Mouse (Mus musculus): ENCODE measurements around the gene Gm13279.
"Not testable (repeated sequence)": the region's sequence is repeated elsewhere in the genome, so short reads cannot be mapped to it uniquely, and the experiment has no call there.

Gm13279 gene

DNA sequence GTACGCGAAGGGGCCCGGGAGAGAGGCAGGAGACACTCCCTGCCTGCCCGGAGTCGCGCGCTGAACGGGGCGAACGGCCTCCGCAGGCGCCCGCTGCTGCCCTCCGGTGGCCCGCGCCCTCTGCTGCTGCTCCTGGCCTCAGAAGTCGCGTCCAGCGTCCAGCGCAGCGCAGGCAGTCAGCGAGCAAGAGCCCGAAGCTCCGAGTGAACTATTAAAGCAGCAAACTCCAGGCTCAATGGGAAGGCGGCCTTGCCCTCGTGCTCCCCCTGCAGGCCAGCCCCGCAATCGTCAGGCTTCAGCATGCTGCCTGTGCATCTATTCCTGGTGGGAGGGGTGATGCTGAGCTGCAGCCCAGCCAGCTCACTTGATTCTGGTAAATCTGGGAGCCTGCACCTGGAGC, at the start of gene Gm13279:
Gm13279 (plus strand) TSS at position 301 of the 400 bp plus-strand sequence.
- not testable (repeated sequence) for DNase-seq (ENCODE audit: low read depth, low spot score)

GRCm38 (mm10) chr4:88749926-88750325, 47.3 kb upstream of the Gm13279 start:
- DNase-seq (ENCODE audit: low read depth, low spot score) = no peak

DNA sequence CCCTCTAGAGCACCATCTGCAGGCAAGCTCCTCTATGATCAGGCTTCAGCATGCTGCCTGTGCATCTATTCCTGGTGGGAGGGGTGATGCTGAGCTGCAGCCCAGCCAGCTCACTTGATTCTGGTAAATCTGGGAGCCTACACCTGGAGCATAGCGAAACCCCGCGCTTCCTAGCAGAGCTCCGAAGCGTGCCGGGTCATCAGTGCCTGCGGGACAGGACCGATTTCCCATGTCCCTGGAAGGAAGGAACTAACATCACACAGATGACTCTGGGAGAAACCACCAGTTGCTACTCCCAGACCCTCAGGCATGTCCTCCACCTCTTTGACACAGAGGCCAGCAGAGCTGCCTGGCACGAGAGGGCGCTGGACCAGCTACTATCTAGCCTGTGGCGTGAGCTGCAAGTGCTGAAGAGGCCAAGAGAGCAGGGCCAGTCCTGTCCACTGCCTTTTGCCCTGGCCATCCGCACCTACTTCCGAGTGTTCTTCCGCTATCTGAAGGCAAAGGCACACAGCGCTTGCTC, 42.3 kb upstream of the Gm13279 start, which contains the start of gene Gm13271:
Gm13271 (plus strand) TSS at position 51 of the 523 bp plus-strand sequence.
- DNase-seq (ENCODE audit: low read depth, low spot score) = not testable (repeated sequence)

DNA sequence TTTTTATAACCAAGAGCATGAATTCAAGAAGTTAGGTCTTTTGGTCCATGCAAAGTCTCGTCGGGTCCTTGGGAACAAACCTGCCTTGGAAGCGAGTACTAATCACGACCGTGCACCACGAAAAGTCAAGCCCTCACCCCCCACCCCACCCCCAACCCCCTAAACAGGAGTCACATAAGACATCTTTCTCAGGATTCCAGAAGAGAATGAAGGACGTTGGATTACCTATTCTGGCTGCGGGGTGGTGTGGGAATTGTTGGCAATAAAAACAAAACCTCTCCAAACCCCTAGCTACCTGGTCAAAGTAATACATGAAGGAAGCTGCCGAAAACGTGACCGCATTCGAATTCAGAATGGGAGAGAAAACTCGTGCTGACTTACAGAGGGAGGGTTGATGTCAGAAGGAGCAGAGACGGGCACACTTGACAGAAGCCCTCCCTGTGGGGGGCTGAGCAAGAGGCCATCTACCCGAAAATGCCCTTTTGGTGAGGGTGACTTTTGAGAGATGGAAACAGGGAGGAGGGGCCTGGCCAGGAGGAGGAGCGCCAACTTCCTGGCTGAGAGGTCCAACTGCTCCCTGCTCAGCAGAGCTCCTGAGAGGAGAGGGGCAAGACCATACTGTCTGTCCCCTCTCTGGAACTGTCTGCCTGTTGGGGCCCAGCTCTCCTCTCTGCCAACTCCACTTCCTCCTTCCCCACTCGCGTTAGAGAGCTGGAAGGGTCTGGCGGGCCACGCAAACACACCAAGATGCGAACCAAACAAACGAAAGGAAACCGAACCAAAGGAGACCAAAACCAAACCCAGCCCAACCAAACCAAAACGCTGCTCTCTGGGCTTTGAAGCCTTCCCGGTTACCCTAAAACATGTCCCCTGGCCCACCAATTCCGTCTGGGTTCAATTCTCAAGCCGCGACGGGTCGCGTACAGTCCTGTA, 40.4 kb upstream of the Gm13279 start:
- DNase-seq (ENCODE audit: low read depth, low spot score) = peak; percentile 72

GRCm38 (mm10) chr4:88757628-88758031, 39.6 kb upstream of the Gm13279 start:
- DNase-seq (ENCODE audit: low read depth, low spot score) = peak; percentile 93

DNA sequence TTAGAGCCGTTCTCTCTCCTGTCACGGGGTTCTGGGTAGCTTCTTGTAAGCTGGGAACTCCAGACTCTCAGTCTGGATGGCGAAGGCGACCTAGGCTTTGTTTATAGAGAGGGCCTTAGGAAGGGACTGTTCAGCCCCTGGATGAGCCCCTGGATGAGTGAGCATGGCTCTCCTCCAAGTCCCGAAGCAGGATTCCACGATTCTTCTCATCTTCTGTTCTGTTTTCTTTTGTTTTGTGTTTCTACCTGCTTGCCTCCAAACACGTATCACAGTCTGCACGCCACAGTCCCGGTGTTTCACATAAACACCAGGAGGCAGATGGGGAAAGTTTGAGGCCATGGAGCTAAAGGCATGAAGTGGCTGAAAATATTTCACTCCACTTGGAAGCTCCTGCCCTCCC, 38.4 kb upstream of the Gm13279 start:
- not testable (repeated sequence) for DNase-seq (ENCODE audit: low read depth, low spot score)

DNA sequence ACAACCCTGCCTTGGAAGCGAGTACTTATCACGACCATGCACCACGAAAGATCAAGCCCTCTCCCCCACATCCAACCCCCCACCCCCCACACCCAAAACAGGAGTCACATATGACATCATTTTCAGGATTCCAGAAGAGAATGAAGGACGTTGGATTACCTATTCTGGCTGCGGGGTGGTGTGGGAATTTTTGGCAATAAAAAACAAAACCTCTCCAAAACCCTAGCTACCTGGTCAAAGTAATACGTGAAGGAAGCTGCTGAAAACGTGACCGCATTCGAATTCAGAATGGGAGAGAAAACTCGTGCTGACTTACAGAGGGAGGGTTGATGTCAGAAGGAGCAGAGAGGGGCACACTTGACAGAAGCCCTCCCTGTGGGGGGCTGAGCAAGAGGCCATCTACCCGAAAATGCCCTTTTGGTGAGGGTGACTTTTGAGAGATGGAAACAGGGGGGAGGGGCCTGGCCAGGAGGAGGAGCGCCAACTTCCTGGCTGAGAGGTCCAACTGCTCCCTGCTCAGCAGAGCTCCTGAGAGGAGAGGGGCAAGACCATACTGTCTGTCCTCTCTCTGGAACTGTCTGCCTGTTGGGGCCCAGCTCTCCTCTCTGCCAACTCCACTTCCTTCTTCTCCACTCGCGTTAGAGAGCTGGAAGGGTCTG, 37.5 kb upstream of the Gm13279 start, which contains the start of gene Gm13283:
Gm13283 (plus strand) TSS at position 510 of the 659 bp plus-strand sequence.
- DNase-seq (ENCODE audit: low read depth, low spot score) = not testable (repeated sequence)

DNA sequence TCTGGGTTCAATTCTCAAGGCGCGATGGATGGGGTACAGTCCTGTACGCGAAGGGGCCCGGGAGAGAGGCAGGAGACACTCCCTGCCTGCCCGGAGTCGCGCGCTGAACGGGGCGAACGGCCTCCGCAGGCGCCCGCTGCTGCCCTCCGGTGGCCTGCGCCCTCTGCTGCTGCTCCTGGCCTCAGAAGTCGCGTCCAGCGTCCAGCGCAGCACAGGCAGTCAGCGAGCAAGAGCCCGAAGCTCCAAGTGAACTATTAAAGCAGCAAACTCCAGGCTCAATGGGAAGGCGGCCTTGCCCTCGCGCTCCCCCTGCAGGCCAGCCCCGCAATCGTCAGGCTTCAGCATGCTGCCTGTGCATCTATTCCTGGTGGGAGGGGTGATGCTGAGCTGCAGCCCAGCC, 36.8 kb upstream of the Gm13279 start:
- peak; percentile 78 for DNase-seq (ENCODE audit: low read depth, low spot score)

DNA sequence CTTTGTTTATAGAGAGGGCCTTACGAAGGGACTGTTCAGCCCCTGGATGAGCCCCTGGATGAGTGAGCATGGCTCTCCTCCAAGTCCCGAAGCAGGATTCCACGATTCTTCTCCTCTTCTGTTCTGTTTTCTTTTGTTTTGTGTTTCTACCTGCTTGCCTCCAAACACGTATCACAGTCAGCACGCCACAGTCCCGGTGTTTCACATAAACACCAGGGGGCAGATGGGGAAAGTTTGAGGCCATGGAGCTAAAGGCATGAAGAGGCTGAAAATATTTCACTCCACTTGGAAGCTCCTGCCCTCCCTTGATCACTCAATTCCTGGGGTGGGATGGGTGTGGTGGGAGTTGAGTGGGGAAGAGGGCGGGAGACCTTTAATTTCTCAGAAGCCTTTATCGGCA, 35.4 kb upstream of the Gm13279 start:
- not testable (repeated sequence) for DNase-seq (ENCODE audit: low read depth, low spot score)

DNA sequence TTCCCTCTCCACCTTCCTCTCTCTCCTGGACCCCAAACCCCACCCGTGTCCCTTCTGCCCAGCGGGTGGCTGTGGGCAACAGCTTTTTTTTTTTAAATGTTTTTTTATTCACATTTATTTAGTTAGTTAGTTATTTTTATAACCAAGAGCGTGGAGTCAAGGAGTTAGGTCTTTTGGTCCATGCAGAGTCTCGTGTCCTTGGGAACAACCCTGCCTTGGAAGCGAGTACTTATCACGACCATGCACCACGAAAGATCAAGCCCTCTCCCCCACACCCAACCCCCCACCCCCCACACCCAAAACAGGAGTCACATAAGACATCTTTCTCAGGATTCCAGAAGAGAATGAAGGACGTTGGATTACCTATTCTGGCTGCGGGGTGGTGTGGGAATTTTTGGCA, 34.9 kb upstream of the Gm13279 start:
- DNase-seq (ENCODE audit: low read depth, low spot score) = not testable (repeated sequence)

GRCm38 (mm10) chr4:88763384-88764018, 33.7 kb upstream of the Gm13279 start:
- DNase-seq (ENCODE audit: low read depth, low spot score) = peak; percentile 68

DNA sequence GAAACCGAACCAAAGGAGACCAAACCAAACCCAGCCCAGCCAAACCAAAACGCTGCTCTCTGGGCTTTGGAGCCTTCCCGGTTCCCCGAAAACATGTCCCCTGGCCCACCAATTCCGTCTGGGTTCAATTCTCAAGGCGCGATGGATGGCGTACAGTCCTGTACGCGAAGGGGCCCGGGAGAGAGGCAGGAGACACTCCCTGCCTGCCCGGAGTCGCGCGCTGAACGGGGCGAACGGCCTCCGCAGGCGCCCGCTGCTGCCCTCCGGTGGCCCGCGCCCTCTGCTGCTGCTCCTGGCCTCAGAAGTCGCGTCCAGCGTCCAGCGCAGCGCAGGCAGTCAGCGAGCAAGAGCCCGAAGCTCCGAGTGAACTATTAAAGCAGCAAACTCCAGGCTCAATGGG, 23.7 kb upstream of the Gm13279 start, which contains the start of gene Gm13290:
Gm13290 (plus strand) TSS at position 301 of the 400 bp plus-strand sequence.
- not testable (repeated sequence) for DNase-seq (ENCODE audit: low read depth, low spot score)

DNA sequence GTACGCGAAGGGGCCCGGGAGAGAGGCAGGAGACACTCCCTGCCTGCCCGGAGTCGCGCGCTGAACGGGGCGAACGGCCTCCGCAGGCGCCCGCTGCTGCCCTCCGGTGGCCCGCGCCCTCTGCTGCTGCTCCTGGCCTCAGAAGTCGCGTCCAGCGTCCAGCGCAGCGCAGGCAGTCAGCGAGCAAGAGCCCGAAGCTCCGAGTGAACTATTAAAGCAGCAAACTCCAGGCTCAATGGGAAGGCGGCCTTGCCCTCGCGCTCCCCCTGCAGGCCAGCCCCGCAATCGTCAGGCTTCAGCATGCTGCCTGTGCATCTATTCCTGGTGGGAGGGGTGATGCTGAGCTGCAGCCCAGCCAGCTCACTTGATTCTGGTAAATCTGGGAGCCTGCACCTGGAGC, 20.6 kb upstream of the Gm13279 start, which contains the start of gene Gm13289:
Gm13289 (plus strand) TSS at position 301 of the 400 bp plus-strand sequence.
- DNase-seq (ENCODE audit: low read depth, low spot score) = not testable (repeated sequence)

DNA sequence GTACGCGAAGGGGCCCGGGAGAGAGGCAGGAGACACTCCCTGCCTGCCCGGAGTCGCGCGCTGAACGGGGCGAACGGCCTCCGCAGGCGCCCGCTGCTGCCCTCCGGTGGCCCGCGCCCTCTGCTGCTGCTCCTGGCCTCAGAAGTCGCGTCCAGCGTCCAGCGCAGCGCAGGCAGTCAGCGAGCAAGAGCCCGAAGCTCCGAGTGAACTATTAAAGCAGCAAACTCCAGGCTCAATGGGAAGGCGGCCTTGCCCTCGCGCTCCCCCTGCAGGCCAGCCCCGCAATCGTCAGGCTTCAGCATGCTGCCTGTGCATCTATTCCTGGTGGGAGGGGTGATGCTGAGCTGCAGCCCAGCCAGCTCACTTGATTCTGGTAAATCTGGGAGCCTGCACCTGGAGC, 17.6 kb upstream of the Gm13279 start, which contains the start of gene Gm13272:
Gm13272 (plus strand) TSS at position 301 of the 400 bp plus-strand sequence.
- not testable (repeated sequence) for DNase-seq (ENCODE audit: low read depth, low spot score)

DNA sequence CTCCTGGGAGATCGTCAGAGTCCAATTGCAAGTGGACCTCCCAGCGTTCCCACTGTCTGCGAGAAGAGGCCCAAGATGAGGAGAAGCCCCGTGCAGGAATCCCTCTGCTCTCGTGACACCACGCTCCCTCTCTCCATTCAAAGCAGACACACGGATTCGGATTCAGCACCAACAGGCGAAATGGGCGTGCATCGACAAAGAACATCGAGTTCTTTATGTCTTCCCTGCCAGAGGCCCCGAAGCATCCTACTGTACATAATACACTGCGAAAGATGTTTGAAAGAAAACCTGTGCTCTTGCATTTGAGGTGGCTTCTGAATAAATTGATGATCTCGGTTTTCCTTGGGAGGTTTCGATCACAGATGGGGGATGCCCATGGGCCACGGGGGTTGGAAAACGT, 16.9 kb upstream of the Gm13279 start:
- DNase-seq (ENCODE audit: low read depth, low spot score) = not testable (repeated sequence)

DNA sequence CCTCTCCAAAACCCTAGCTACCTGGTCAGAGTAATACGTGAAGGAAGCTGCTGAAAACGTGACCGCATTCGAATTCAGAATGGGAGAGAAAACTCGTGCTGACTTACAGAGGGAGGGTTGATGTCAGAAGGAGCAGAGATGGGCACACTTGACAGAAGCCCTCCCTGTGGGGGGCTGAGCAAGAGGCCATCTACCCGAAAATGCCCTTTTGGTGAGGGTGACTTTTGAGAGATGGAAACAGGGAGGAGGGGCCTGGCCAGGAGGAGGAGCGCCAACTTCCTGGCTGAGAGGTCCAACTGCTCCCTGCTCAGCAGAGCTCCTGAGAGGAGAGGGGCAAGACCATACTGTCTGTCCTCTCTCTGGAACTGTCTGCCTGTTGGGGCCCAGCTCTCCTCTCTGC, 15.4 kb upstream of the Gm13279 start, which contains the start of gene Ifnz:
Ifnz (plus strand) TSS at position 301 of the 400 bp plus-strand sequence.
- DNase-seq (ENCODE audit: low read depth, low spot score) = not testable (repeated sequence)

GRCm38 (mm10) chr4:88782335-88782734, 14.9 kb upstream of the Gm13279 start:
- not testable (repeated sequence) for DNase-seq (ENCODE audit: low read depth, low spot score)

DNA sequence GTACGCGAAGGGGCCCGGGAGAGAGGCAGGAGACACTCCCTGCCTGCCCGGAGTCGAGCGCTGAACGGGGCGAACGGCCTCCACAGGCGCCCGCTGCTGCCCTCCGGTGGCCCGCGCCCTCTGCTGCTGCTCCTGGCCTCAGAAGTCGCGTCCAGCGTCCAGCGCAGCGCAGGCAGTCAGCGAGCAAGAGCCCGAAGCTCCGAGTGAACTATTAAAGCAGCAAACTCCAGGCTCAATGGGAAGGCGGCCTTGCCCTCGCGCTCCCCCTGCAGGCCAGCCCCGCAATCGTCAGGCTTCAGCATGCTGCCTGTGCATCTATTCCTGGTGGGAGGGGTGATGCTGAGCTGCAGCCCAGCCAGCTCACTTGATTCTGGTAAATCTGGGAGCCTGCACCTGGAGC, 11.8 kb upstream of the Gm13279 start, which contains the start of gene Gm13276:
Gm13276 (plus strand) TSS at position 301 of the 400 bp plus-strand sequence.
- DNase-seq (ENCODE audit: low read depth, low spot score) = not testable (repeated sequence)

DNA sequence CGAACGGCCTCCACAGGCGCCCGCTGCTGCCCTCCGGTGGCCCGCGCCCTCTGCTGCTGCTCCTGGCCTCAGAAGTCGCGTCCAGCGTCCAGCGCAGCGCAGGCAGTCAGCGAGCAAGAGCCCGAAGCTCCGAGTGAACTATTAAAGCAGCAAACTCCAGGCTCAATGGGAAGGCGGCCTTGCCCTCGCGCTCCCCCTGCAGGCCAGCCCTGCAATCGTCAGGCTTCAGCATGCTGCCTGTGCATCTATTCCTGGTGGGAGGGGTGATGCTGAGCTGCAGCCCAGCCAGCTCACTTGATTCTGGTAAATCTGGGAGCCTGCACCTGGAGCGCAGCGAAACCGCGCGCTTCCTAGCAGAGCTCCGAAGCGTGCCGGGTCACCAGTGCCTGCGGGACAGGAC, 8.8 kb upstream of the Gm13279 start, which contains the start of gene Gm13277:
Gm13277 (plus strand) TSS at position 231 of the 400 bp plus-strand sequence.
- not testable (repeated sequence) for DNase-seq (ENCODE audit: low read depth, low spot score)

DNA sequence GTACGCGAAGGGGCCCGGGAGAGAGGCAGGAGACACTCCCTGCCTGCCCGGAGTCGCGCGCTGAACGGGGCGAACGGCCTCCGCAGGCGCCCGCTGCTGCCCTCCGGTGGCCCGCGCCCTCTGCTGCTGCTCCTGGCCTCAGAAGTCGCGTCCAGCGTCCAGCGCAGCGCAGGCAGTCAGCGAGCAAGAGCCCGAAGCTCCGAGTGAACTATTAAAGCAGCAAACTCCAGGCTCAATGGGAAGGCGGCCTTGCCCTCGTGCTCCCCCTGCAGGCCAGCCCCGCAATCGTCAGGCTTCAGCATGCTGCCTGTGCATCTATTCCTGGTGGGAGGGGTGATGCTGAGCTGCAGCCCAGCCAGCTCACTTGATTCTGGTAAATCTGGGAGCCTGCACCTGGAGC, 5.9 kb upstream of the Gm13279 start, which contains the start of gene Gm13278:
Gm13278 (plus strand) TSS at position 301 of the 400 bp plus-strand sequence.
- DNase-seq (ENCODE audit: low read depth, low spot score) = not testable (repeated sequence)

All from CD4-positive helper T cell, adult 2 months (primary cell).